Mouse (Mus musculus): ENCODE results near the gene 4930572O03Rik.
"Not testable (repeated sequence)": the region's sequence is repeated elsewhere in the genome, so short reads cannot be mapped to it uniquely, and the experiment has no call there.

DNA sequence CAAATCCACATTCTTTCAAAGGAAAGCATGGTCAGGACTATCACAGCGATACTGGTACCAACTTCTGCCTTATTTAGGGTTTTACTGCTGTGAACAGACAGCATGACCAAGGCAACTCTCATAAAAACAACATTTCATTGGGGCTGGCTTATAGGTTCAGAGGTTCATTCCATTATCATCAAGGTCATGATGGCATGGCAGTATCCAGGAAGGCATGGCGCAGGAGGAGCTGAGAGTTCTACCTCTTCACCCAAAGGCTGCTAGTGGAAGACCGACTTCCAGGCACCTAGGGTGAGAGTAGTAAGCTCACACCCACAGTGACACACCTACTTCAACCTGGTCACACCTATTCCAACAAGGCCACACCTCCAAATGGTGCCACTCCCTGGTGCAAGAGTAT is 40.7 kb downstream of the 4930572O03Rik start:
- not testable (repeated sequence) for TF ChIP-seq POLR2A (IDR thresholded peaks at IDR 0.05; ENCODE audit: low read depth, low read length); CTCF (IDR thresholded peaks at IDR 0.05; ENCODE audit: borderline replicate concordance, insufficient read depth, low read length)

Data from embryonic fibroblast, embryonic 13.5 days (primary cell).